Mouse (Mus musculus): ENCODE results near the gene Cdk6. TPM values are rescaled to one million over a fixed set of nuclear protein-coding genes. Genes with fewer than 3 reads are reported as not detected.
"Not testable (repeated sequence)": the region's sequence is repeated elsewhere in the genome, so short reads cannot be mapped to it uniquely, and the experiment has no call there.

Cdk6 gene
- polyA plus RNA-seq, 1 experiment: 8.9 TPM

- no peaks in the 10 kb centered on the region for H3K79me2 ChIP-seq (ENCODE audit: control insufficient read depth, insufficient read depth)
- H3K4me3 ChIP-seq: no peak overlapping the region
- H3K27me3 ChIP-seq (ENCODE audit: control insufficient read depth, insufficient read depth, insufficient read length): no peaks in the 10 kb centered on the region
- H3K4me2 ChIP-seq (ENCODE audit: low read depth): no peak overlapping the region
- TF ChIP-seq REST (IDR thresholded peaks at IDR 0.05; ENCODE audit: insufficient read depth, insufficient read length): no peak
- peaks cover 9% of the 10 kb centered on the region for H3K36me3 ChIP-seq (ENCODE audit: control insufficient read depth, insufficient read depth)
- H3ac ChIP-seq (ENCODE audit: control insufficient read depth, insufficient read length): no peak overlapping the region
Observed at GRCm38 (mm10) chr5:3522826-3523225, 181.5 kb downstream of the Cdk6 start.

DNA sequence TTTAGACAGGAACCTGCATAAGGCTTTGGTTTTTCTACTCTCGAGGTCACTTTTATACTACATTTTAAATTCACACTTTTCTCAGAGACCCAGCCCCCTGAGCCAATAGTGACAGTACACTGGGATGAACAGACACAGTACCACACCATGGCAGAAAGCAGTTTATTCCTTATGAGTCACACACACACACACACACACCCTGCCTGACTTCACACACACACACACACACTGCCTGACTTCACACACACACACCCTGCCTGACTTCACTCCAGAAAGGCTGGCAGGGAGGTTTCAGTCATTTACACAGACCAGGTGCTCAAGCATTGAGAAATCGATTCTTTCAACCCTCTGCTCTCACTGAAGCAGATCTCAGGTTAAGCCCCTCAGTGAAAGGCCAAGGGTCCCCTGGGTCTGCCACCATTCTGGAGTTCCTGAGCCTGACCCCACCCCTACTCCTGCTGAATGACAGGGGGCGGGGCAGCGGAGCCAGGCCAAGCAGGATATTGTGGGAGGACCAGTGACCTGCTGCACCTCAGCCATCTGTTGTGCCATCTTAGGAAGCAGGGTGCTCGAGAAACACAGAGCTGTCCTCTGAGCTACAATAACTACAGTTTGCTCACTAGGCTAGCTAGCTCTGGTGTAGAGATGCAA lies 185.9 kb downstream of the Cdk6 start:
- Histone ChIP-seq H3K79me2 (ENCODE audit: control insufficient read depth, insufficient read depth) (no peaks in the 10 kb centered on the region), H3K27me3 (ENCODE audit: control insufficient read depth, insufficient read depth, insufficient read length) (no peaks in the 10 kb centered on the region), H3K4me2 (ENCODE audit: low read depth) (no peak overlapping the region), H3K4me3 (no peak overlapping the region), H3K36me3 (ENCODE audit: control insufficient read depth, insufficient read depth) (peaks cover 4% of the 10 kb centered on the region), H3ac (ENCODE audit: control insufficient read depth, insufficient read length) (no peak overlapping the region)
- TF ChIP-seq MYOG (IDR thresholded peaks at IDR 0.05; ENCODE audit: control insufficient read depth in 1 of 3, insufficient read depth in 1 of 3, insufficient read length in 2 of 3, low read depth in 2 of 3) (no peak), SRF (IDR thresholded peaks at IDR 0.05; ENCODE audit: control insufficient read depth, insufficient read length, low read depth) (no peak), POLR2A (IDR thresholded peaks at IDR 0.05; ENCODE audit: insufficient read length, low read depth) (no peak), MYOD1 (IDR thresholded peaks at IDR 0.05; ENCODE audit: control insufficient read depth in 1 of 3, insufficient read length in 2 of 3, low read depth in 2 of 3) (no peak), USF1 (IDR thresholded peaks at IDR 0.05; ENCODE audit: low read depth) (no peak), REST (IDR thresholded peaks at IDR 0.05; ENCODE audit: insufficient read depth, insufficient read length) (no peak), TCF3 (IDR thresholded peaks at IDR 0.05; ENCODE audit: insufficient read length, low read depth) (no peak), MAX (IDR thresholded peaks at IDR 0.05; ENCODE audit: low read depth) (no peak), CEBPB (IDR thresholded peaks at IDR 0.05; ENCODE audit: insufficient read depth, poor library complexity, severe bottlenecking) (no peak), TCF12 (IDR thresholded peaks at IDR 0.05; ENCODE audit: insufficient read depth, poor library complexity, severe bottlenecking) (no peak), POLR2AphosphoS2 (IDR thresholded peaks at IDR 0.05; ENCODE audit: insufficient read length, low read depth) (no peak), E2F4 (IDR thresholded peaks at IDR 0.05; ENCODE audit: insufficient read depth) (no peak)

DNA sequence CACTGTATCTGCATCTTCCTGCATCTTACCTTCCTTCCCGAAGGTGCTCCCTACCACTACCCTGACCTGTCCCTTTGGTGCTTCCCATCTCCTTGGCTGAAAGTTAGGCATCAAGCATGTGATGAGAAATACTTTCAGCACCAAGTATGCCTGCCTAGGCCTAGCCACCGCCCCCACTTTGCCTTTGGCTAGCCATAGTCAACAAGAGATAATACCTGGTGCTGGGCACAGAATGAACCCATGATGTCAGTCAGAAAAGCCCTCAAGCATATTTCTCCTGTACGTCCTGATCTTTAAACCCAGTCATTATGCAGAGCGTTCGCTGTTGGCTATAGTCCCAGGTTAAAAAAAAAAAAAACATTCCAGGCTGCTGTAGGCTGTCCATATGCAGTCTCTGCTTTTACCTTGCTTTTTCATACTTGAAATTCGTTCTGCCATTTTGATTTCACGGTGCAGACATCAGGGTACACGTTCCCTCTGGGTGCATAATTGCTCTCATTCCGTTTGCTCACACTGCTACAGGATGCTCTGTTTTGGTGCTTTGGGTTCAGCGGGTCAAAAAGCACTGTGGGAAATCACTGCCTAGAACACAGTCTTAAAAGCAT lies 188.4 kb downstream of the Cdk6 start:
- no peaks in the 10 kb centered on the region for H3K79me2 ChIP-seq (ENCODE audit: control insufficient read depth, insufficient read depth)
- no peak overlapping the region for H3ac ChIP-seq (ENCODE audit: control insufficient read depth, insufficient read length)
- no peaks in the 10 kb centered on the region for H3K36me3 ChIP-seq (ENCODE audit: control insufficient read depth, insufficient read depth)
- no peak overlapping the region for H3K4me3 ChIP-seq
- H3K4me2 ChIP-seq (ENCODE audit: low read depth): no peak overlapping the region
- TF ChIP-seq E2F4 (IDR thresholded peaks at IDR 0.05; ENCODE audit: insufficient read depth) (no peak), POLR2A (IDR thresholded peaks at IDR 0.05; ENCODE audit: insufficient read length, low read depth) (no peak), MYOD1 (IDR thresholded peaks at IDR 0.05; ENCODE audit: control insufficient read depth in 1 of 3, insufficient read length in 2 of 3, low read depth in 2 of 3) (no peak), SRF (IDR thresholded peaks at IDR 0.05; ENCODE audit: control insufficient read depth, insufficient read length, low read depth) (no peak), USF1 (IDR thresholded peaks at IDR 0.05; ENCODE audit: low read depth) (no peak), MYOG (IDR thresholded peaks at IDR 0.05; ENCODE audit: control insufficient read depth in 1 of 3, insufficient read depth in 1 of 3, insufficient read length in 2 of 3, low read depth in 2 of 3) (no peak), TCF3 (IDR thresholded peaks at IDR 0.05; ENCODE audit: insufficient read length, low read depth) (no peak), CEBPB (IDR thresholded peaks at IDR 0.05; ENCODE audit: insufficient read depth, poor library complexity, severe bottlenecking) (no peak), REST (IDR thresholded peaks at IDR 0.05; ENCODE audit: insufficient read depth, insufficient read length) (no peak), MAX (IDR thresholded peaks at IDR 0.05; ENCODE audit: low read depth) (no peak), POLR2AphosphoS2 (IDR thresholded peaks at IDR 0.05; ENCODE audit: insufficient read length, low read depth) (no peak), TCF12 (IDR thresholded peaks at IDR 0.05; ENCODE audit: insufficient read depth, poor library complexity, severe bottlenecking) (no peak)
- no peaks in the 10 kb centered on the region for H3K27me3 ChIP-seq (ENCODE audit: control insufficient read depth, insufficient read depth, insufficient read length)

DNA sequence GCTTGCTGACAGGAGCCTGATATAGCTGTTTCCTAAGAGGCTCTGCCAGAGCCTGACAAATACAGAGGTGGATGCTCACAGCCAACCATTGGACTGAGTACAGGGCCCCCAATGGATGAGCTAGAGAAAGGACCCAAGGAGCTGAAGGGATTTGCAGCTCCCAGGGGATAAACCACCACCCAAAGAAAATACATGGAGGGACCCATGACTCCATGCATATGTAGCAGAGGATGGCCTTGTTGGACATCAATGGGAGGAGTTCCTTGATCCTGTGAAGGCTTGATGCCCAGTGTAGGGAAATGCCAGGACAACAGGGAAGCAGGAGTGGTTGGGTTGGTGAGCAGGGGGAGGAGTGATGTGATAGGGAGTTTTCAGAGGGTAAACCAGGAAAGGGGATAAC lies 190.8 kb downstream of the Cdk6 start:
- not testable (repeated sequence) for H3K27me3 ChIP-seq (ENCODE audit: control insufficient read depth, insufficient read depth, insufficient read length)

GRCm38 (mm10) chr5:3536592-3537212 lies 195.4 kb downstream of the Cdk6 start:
- Histone ChIP-seq H3K79me2 (ENCODE audit: control insufficient read depth, insufficient read depth) (no peaks in the 10 kb centered on the region), H3K36me3 (ENCODE audit: control insufficient read depth, insufficient read depth) (no peaks in the 10 kb centered on the region), H3K4me2 (ENCODE audit: low read depth) (no peak overlapping the region), H3K27me3 (ENCODE audit: control insufficient read depth, insufficient read depth, insufficient read length) (no peaks in the 10 kb centered on the region), H3K4me3 (no peak overlapping the region), H3ac (ENCODE audit: control insufficient read depth, insufficient read length) (no peak overlapping the region)
- TF ChIP-seq MYOD1 (IDR thresholded peaks at IDR 0.05; ENCODE audit: control insufficient read depth in 1 of 3, insufficient read length in 2 of 3, low read depth in 2 of 3): no peak
- no peak for TF ChIP-seq TCF3 (IDR thresholded peaks at IDR 0.05; ENCODE audit: insufficient read length, low read depth)
- no peak for TF ChIP-seq TCF12 (IDR thresholded peaks at IDR 0.05; ENCODE audit: insufficient read depth, poor library complexity, severe bottlenecking)
- no peak for TF ChIP-seq MYOG (IDR thresholded peaks at IDR 0.05; ENCODE audit: control insufficient read depth in 1 of 3, insufficient read depth in 1 of 3, insufficient read length in 2 of 3, low read depth in 2 of 3)
- no peak for TF ChIP-seq MAX (IDR thresholded peaks at IDR 0.05; ENCODE audit: low read depth)
- TF ChIP-seq POLR2AphosphoS2 (IDR thresholded peaks at IDR 0.05; ENCODE audit: insufficient read length, low read depth): no peak
- TF ChIP-seq USF1 (IDR thresholded peaks at IDR 0.05; ENCODE audit: low read depth): no peak
- no peak for TF ChIP-seq SRF (IDR thresholded peaks at IDR 0.05; ENCODE audit: control insufficient read depth, insufficient read length, low read depth)
- no peak for TF ChIP-seq E2F4 (IDR thresholded peaks at IDR 0.05; ENCODE audit: insufficient read depth)
- no peak for TF ChIP-seq REST (IDR thresholded peaks at IDR 0.05; ENCODE audit: insufficient read depth, insufficient read length)
- TF ChIP-seq CEBPB (IDR thresholded peaks at IDR 0.05; ENCODE audit: insufficient read depth, poor library complexity, severe bottlenecking): no peak
- TF ChIP-seq POLR2A (IDR thresholded peaks at IDR 0.05; ENCODE audit: insufficient read length, low read depth): no peak

More for the DNA sequence above, 190.8 kb downstream of the Cdk6 start:
- not testable (repeated sequence) for H3K4me3 ChIP-seq; H3ac ChIP-seq (ENCODE audit: control insufficient read depth, insufficient read length); H3K79me2 ChIP-seq (ENCODE audit: control insufficient read depth, insufficient read depth); H3K36me3 ChIP-seq (ENCODE audit: control insufficient read depth, insufficient read depth); H3K4me2 ChIP-seq (ENCODE audit: low read depth)

All from myocyte (in vitro differentiated cells).